Mouse (Mus musculus) ES-Bruce4 (cell line): Measurements from ENCODE around the gene Hcst.

Experiments used
- CTCF ChIP-seq: IDR thresholded peaks from one replicate; pipeline ENCODE4 v1.8.1; 2011; ENCODE audit warnings: low read depth, low read length
- EP300 ChIP-seq: IDR thresholded peaks from 2 replicates; pipeline ENCODE4 v1.6.1; 2011; ENCODE audit warnings: low read depth, low read length; ENCODE audit not compliant: insufficient read depth
- POLR2A ChIP-seq: IDR thresholded peaks from one replicate; pipeline ENCODE4 v1.8.1; 2011; ENCODE audit warnings: low read length; ENCODE audit not compliant: insufficient read depth

- TF ChIP-seq POLR2A (no peak), CTCF (no peak), EP300 (no peak)
Observed at GRCm38 (mm10) chr7:30450241-30450640, 30.6 kb upstream of the Hcst start.
